Mouse (Mus musculus): Measurements from ENCODE around the gene Fbn1.
A peak's percentile ranks its signal among the peaks of the same experiment; 100 is the strongest.

Gene Fbn1

GRCm38 (mm10) chr2:125454781-125455180 lies 53.0 kb downstream of the Fbn1 start:
- no peak for DNase-seq (ENCODE audit: low read depth)

- no peak for DNase-seq (ENCODE audit: low read depth)
These were observed 55.3 kb downstream of the Fbn1 start for GRCm38 (mm10) chr2:125452369-125453097.

- DNase-seq (ENCODE audit: low read depth), result no peak
These were observed 58.4 kb downstream of the Fbn1 start for GRCm38 (mm10) chr2:125449361-125449760.

GRCm38 (mm10) chr2:125448881-125449280 lies 58.9 kb downstream of the Fbn1 start:
- DNase-seq (ENCODE audit: low read depth), result peak; percentile 66

GRCm38 (mm10) chr2:125447274-125447898 lies 60.4 kb downstream of the Fbn1 start:
- no peak for DNase-seq (ENCODE audit: low read depth)

GRCm38 (mm10) chr2:125438381-125438780 lies 69.4 kb downstream of the Fbn1 start:
- no peak for DNase-seq (ENCODE audit: low read depth)

DNA sequence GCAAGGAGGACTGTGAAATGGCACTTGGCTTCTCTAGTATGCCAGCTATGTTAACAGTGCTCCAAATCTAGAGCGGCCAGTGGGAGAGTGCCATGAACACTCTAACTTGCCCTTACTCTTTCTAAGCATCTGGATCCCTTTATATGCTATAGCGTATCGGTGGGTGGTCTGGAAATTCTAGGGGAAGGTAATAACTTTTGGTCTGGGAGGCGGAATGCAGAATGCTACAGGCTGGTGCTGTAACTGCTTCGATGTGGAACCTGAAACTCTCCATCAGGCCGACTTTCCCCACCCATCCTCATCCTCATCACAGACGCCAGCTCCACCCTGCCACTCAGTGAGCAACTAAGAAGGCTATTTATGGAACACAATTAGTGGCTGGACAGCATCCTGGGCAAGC lies 71.6 kb downstream of the Fbn1 start:
- DNase-seq (ENCODE audit: low read depth), result no peak

DNA sequence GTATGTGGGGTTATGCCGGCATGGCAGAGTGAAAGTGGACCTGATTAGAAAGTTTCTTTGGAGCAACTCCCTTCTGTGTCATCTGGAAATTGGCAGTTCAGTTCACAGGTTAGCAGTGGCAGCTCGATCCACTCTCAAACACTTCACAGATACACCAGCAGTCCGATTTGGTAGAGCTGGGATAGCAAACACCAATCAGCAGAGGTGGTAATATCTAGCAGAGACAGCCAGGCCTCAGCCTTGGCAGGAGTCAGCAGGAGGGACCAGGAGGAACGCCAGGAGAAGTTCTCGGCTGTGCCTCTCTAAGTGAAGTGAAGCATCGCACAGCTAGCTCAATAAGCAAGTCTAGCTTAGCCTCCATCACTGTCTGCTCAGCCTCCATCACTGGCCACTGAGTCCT lies 74.3 kb downstream of the Fbn1 start:
- DNase-seq (ENCODE audit: low read depth), result no peak

DNA sequence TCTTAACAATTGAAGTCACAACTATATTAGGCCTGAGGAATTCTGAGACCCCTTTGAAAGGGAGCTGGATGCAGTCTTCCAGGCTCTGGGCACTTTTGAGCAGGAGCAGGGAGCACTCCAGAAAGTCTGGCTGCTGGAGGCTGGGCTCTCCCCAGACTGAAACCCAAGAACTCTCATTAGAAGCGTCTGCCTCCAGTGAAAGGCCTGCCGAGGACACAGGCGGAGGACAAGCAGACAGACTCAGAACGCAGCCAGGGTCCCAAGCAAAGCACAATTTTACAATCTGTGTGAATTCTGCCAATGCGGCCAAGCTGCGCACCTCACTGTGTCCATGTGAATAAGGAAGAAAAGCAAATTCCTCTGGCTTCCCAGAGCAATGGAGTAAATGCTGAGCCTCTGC lies 76.3 kb downstream of the Fbn1 start:
- no peak for DNase-seq (ENCODE audit: low read depth)

DNA sequence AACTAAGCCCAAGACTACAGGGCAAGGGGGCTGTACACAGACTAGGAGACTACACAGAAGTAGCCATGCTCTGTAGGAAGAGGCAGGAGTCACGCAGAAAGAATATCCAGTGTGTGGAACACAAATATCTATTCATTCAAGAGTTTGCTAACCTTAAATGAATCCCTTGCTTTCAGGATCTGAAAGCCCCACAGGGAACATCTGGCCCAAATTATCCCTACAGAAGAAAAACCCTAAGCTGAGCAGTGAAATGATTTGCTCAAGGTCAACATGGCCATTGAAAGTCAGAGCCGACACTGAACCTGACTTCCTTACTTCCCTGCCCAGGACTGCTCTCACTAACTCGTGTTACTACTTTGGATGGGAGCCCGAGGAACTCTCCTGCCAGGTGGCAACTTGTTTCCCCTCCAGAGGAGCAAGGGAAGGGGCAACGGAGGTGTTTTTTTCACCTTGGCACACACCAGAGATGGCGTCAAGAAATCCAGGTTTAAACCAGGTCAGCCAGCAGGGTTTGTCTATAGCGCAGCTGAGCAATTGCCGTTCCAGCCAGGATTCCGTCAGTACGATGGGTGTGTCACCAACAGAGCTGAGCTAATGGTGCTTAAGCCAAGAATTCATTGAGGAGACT lies 78.9 kb downstream of the Fbn1 start:
- DNase-seq (ENCODE audit: low read depth), result peak; percentile 50

DNA sequence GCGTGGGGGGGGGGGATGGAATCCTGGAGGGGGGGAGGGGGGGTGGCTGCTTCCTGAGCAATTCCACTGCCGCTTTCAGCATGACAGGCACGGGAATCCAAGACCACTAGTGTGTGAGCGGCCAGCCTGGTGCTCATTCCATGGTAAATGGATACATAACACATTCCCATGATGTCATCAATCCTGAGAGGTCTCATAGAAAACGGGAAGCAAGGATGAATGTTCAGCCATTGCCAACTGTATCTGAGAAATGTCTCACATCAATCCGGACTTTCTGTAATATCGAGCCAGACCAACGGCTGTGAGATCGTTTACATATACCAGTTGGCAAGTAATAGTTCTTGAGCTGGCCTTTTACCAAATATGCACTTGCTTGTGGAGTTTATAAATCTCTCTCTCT lies 87.2 kb downstream of the Fbn1 start:
- DNase-seq (ENCODE audit: low read depth), result peak; percentile 9

- DNase-seq (ENCODE audit: low read depth), result no peak
These were observed 88.1 kb downstream of the Fbn1 start for GRCm38 (mm10) chr2:125419681-125420080.

GRCm38 (mm10) chr2:125418546-125418945 lies 89.2 kb downstream of the Fbn1 start:
- DNase-seq (ENCODE audit: low read depth), result peak; percentile 16

GRCm38 (mm10) chr2:125416541-125417245 lies 91.1 kb downstream of the Fbn1 start:
- peak; percentile 8 for DNase-seq (ENCODE audit: low read depth)

DNA sequence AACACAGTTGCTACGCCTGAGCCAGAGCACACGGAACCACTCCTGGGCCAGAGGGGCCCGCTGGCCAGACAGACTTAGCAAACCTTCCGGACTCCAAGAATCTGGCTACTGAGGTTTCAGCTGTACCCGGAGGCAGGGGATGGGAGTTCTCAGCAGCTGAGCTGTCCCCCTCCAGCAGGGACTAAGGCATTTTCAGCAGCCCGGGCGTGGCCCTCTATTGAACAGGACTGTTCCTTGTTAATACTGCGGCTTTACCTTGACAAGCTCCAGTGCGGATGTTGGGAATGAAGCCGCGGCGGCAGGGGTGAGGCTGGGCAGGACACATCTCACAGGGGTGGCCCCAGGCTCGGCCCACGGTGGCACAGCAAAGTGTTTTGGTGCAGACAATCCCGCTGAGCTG lies 95.4 kb downstream of the Fbn1 start:
- DNase-seq (ENCODE audit: low read depth), result no peak

DNA sequence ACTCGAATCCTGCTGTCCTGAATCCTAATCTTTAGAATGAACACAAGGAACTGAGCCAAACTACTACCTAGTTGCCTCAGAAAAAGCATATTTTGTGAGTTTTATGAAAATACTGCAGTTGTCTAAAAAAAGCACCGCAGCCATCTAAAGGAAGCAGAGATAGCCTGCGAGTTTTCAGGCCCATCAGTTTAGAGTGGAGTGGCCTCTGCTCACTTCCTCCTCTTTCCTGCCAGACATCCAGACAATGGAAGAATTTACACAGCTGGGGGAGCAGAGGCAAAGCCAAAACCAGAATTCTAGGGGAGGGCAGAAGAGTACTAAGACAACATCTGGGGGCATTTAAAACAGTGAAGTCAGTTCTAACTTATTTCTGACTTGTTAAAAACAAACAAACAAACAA lies 96.0 kb downstream of the Fbn1 start:
- no peak for DNase-seq (ENCODE audit: low read depth)

DNA sequence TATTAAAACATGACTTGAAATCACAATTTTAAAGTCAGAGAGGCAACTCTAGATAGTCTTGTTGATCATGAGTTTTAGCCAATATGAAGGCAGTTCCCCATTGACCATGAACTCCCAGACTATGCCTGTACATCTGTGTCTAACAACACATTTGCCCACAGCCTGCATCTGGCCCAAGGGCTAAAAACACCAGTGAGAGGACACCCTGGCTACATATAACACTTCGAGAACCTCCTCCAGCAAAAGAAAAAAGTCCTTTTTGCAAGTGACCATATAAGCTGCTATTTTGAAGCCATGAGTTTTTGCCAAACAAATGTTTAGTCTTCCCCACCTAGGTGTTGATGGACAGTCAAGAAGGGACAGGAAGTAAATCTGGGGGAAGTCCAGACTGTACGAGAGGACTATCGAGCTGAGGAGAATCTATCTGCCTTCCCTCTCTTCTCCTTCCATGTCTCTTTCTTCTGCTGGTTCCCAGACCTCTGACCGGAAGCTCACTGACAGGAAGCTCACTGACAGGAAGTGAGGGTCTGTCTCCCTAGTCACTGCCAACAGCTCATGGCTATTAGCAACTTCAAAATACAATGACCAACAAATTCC lies 103.2 kb downstream of the Fbn1 start:
- DNase-seq (ENCODE audit: low read depth), result no peak

DNA sequence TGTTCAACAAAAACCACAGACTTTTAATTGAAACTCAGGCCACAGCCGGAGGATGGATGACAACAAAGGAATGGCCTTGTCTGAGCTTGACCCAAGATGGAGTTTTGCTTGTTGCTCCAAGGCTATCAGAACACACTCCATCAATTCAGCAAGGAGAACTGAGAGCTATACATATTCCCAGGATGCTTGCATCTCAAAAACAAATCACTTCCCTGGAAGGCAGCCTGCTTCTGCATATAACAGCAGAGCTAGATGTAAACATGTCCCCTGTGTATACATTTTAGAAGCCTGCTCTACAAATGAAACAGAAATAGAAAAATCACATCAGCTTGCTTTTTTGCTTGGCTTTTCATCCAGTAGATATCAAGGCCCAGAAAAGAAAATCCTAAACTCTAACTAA lies 105.5 kb downstream of the Fbn1 start:
- DNase-seq (ENCODE audit: low read depth), result no peak

GRCm38 (mm10) chr2:125400121-125400520 lies 107.7 kb downstream of the Fbn1 start:
- DNase-seq (ENCODE audit: low read depth), result no peak

DNA sequence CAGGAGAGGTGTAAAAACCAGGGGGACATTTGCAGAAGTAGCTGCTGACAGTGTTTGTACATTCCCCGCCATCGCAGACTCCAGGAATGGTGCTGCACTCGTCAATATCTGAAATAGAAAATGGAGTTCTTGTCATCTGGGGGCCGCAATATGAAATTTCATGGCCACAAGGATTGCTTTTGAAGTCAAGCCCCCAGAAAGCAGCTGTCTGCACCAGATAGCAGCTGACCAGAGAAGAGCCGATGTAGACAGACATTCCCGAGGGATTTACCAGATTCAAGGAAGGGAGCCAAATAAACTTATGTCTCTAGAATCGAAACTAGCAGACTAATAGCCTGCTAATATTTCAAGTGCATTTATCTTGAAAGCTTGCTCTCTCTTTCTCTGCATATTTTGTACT lies 110.0 kb downstream of the Fbn1 start:
- DNase-seq (ENCODE audit: low read depth), result no peak

- DNase-seq (ENCODE audit: low read depth), result no peak
These were observed 113.2 kb downstream of the Fbn1 start for GRCm38 (mm10) chr2:125394428-125395101.

DNA sequence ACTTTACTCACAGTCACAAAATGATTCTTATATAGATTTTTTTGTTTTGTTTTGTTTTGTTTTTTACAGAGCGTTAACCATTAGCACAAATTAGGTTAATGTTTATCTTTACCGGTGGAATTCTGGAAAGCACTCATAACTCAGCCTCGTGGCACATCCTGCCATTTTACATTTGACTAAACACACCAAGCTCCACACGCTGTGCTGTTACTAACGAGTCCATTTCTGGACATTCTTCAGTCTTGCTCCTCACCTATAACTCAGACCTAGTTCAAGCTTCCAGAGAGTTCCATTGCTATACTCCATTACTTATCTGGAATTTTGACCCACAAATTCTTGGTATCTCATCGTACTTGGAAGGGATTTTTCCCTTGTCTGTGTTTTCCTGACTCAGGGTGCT lies 116.2 kb downstream of the Fbn1 start:
- DNase-seq (ENCODE audit: low read depth), result no peak
